Mouse (Mus musculus) spleen, adult 2 months (tissue): Measurements from ENCODE around the gene Tas1r3.

Experiments used
- CTCF ChIP-seq: fragments of 200-500 bp; IDR thresholded peaks from 2 replicates; pipeline ENCODE4 v1.5.1; 2011; ENCODE audit warnings: mild to moderate bottlenecking, inconsistent platforms; ENCODE audit not compliant: insufficient read depth, insufficient read length, insufficient replicate concordance; ENCODE audit errors: extremely low read depth
- POLR2A ChIP-seq: fragments of 200-500 bp; IDR thresholded peaks from 2 replicates; pipeline ENCODE4 v1.6.1; 2011; ENCODE audit warnings: low read depth, low read length, inconsistent platforms

GRCm38 (mm10) chr4:155829866-155830265 is 33.3 kb downstream of the Tas1r3 start:
- TF ChIP-seq CTCF (no peak), POLR2A (no peak)
